Mouse (Mus musculus) ES-Bruce4 (cell line): ENCODE results near the gene 4930432K21Rik. TPM values are rescaled to one million over a fixed set of nuclear protein-coding genes. Genes with fewer than 3 reads are reported as not detected.

ENCODE experiments used
- H3K27ac ChIP-seq: 2 replicates; pipeline ENCODE4 v1.5.1; 2012; ENCODE audit warnings: low read length, inconsistent platforms; ENCODE audit not compliant: insufficient read depth
- H3K27me3 ChIP-seq: 2 replicates; pipeline ENCODE4 v1.6.1; 2012; ENCODE audit warnings: mild to moderate bottlenecking, low read length, inconsistent platforms; ENCODE audit not compliant: control insufficient read depth, poor library complexity, insufficient read depth, severe bottlenecking
- H3K36me3 ChIP-seq: 2 replicates; pipeline ENCODE4 v1.6.1; 2012; ENCODE audit warnings: inconsistent platforms, mild to moderate bottlenecking, low read length, moderate library complexity; ENCODE audit not compliant: control insufficient read depth, poor library complexity, insufficient read depth, severe bottlenecking
- H3K4me1 ChIP-seq: one replicate; pipeline ENCODE4 v1.8.1; 2011; ENCODE audit warnings: low read length; ENCODE audit not compliant: control insufficient read depth, insufficient read depth
- H3K4me3 ChIP-seq: 2 replicates; pipeline ENCODE4 v1.5.1; 2011; ENCODE audit warnings: low read depth, mild to moderate bottlenecking, low read length
- H3K9ac ChIP-seq: 2 replicates; pipeline ENCODE4 v1.6.1; 2012; ENCODE audit warnings: low read depth, mild to moderate bottlenecking, inconsistent platforms; ENCODE audit not compliant: poor library complexity, severe bottlenecking
- H3K9me3 ChIP-seq: replicated peaks from 2 replicates; pipeline ENCODE4 v1.6.1; 2012; ENCODE audit warnings: mild to moderate bottlenecking, low read length, inconsistent platforms; ENCODE audit not compliant: control insufficient read depth, poor library complexity, insufficient read depth, severe bottlenecking
- CTCF ChIP-seq: IDR thresholded peaks from one replicate; pipeline ENCODE4 v1.8.1; 2011; ENCODE audit warnings: low read depth, low read length
- EP300 ChIP-seq: IDR thresholded peaks from 2 replicates; pipeline ENCODE4 v1.6.1; 2011; ENCODE audit warnings: low read depth, low read length; ENCODE audit not compliant: insufficient read depth
- POLR2A ChIP-seq: IDR thresholded peaks from one replicate; pipeline ENCODE4 v1.8.1; 2011; ENCODE audit warnings: low read length; ENCODE audit not compliant: insufficient read depth
- polyA plus RNA-seq: library from polyadenylated mRNA; stranded (reverse); fragments of >200 nt; gene quantifications from 2 replicates; pipeline ENCODE4 v1.2.4, GENCODE M21; 2011; ENCODE audit warnings: low read depth; ENCODE audit not compliant: missing spikeins, insufficient read depth, insufficient read length

The 4930432K21Rik gene
- polyA plus RNA-seq, 1 experiment = 4.7 TPM

- Histone ChIP-seq H3K9ac (peak within 1 kb of the TSS; percentile 93), H3K27ac (no peak within 1 kb of the TSS; the same call in 1 of the 2 replicates), H3K4me3 (peak within 1 kb of the TSS; percentile 66), H3K4me1 (no peaks in the 10 kb centered on the region), H3K27me3 (no peaks in the 10 kb centered on the region), H3K36me3 (peaks cover 12% of the 10 kb centered on the region), H3K9me3 (no peaks in the 10 kb centered on the region)
- no peak for TF ChIP-seq EP300
- TF ChIP-seq POLR2A = peak; percentile 77
- TF ChIP-seq CTCF = no peak
Measured at GRCm38 (mm10) chr8:84104697-84105609, 42.9 kb upstream of the 4930432K21Rik start, which contains the start of gene Dcaf15. TSS of gene Dcaf15 (minus strand) at chr8:84104768.

- TF ChIP-seq EP300 = no peak
- TF ChIP-seq POLR2A = no peak
- no peak for TF ChIP-seq CTCF
- no peak overlapping the region for H3K27ac ChIP-seq
- no peak overlapping the region for H3K4me3 ChIP-seq
- H3K9me3 ChIP-seq = no peaks in the 10 kb centered on the region
- H3K27me3 ChIP-seq = no peaks in the 10 kb centered on the region
- H3K9ac ChIP-seq = peak overlapping the region; percentile 41
- peaks cover 12% of the 10 kb centered on the region for H3K36me3 ChIP-seq
- H3K4me1 ChIP-seq = no peaks in the 10 kb centered on the region
Measured at GRCm38 (mm10) chr8:84105676-84106075, 42.1 kb upstream of the 4930432K21Rik start.

DNA sequence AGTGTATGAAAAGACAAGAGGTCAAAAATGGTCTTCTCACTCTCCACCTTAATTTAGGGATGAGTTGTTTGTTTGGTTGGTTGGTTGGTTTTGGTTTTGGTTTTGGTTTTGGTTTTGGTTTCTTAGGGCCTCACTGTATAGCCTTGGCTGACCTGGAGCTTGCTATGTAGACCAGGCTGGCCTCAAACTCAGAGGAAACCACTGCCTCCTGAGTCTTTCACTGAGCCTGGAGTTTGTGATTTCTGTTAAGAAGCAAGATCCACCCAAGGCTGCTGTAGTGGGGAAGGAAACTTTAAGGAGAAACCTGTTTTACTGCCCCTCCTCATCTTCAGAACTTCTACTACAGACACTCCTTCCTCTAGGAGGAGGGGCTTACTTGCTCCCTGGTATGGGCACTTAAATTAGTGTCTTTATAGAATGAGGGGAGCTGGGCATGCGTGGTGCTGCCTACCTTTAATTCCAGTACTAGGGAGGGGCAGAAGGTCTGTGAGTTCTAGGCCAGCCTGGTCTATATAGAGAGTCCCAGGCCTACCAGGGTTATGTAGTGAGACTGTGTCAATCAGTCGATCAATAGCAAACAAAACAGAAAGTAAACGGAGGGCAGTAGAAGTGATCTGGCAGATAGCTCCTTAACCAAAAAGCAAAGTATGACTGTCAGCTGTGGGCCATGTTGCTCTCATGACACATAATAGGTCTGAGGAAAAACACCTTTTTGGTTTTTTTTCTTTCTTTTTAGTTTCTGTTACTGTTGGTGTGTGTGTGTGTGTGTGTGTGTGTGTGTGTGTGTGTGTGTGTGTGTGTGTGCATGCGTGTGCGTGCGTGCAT lies 41.4 kb upstream of the 4930432K21Rik start:
- TF ChIP-seq POLR2A (no peak), EP300 (no peak), CTCF (no peak)
- Histone ChIP-seq H3K27me3 (no peaks in the 10 kb centered on the region), H3K9ac (no peak overlapping the region), H3K36me3 (peaks cover 10% of the 10 kb centered on the region), H3K9me3 (no peaks in the 10 kb centered on the region), H3K27ac (no peak overlapping the region), H3K4me1 (no peaks in the 10 kb centered on the region), H3K4me3 (no peak overlapping the region)

GRCm38 (mm10) chr8:84115646-84116045 lies 32.2 kb upstream of the 4930432K21Rik start:
- Histone ChIP-seq H3K9ac (no peak overlapping the region), H3K27me3 (no peaks in the 10 kb centered on the region), H3K27ac (no peak overlapping the region), H3K4me1 (no peaks in the 10 kb centered on the region), H3K36me3 (no peaks in the 10 kb centered on the region), H3K9me3 (peaks cover 4% of the 10 kb centered on the region), H3K4me3 (no peak overlapping the region)
- TF ChIP-seq EP300 = no peak
- no peak for TF ChIP-seq POLR2A
- no peak for TF ChIP-seq CTCF

- Histone ChIP-seq H3K27ac (no peak overlapping the region), H3K4me3 (no peak overlapping the region), H3K27me3 (no peaks in the 10 kb centered on the region), H3K9me3 (peaks cover 4% of the 10 kb centered on the region), H3K36me3 (no peaks in the 10 kb centered on the region), H3K4me1 (no peaks in the 10 kb centered on the region), H3K9ac (no peak overlapping the region)
- TF ChIP-seq CTCF (no peak), EP300 (no peak), POLR2A (no peak)
Measured at GRCm38 (mm10) chr8:84122151-84122550, 25.7 kb upstream of the 4930432K21Rik start.
